Mouse (Mus musculus) neural tube, embryonic 14.5 days (tissue): ENCODE data around the gene Focad. TPM values are rescaled to one million over a fixed set of nuclear protein-coding genes. Genes with fewer than 3 reads are reported as not detected.

ENCODE experiments used
- ATAC-seq: fragments of 200-750 bp; cut with Nextera tagmentation; 2 replicates; pipeline ENCODE4 v1.8.0; 2017; ENCODE audit warnings: low read depth, mild to moderate bottlenecking, moderate TSS enrichment, moderate library complexity
- H3K27ac ChIP-seq: fragments of 300-500 bp; sonication (generic); 2 replicates; pipeline ENCODE4 v1.5.1; 2014; ENCODE audit warnings: low read depth, mild to moderate bottlenecking, control low read depth, low read length, moderate library complexity, mixed read lengths
- H3K27me3 ChIP-seq: fragments of 300-500 bp; sonication (generic); 2 replicates; pipeline ENCODE4 v1.6.1; 2014; ENCODE audit warnings: low read length; ENCODE audit not compliant: control insufficient read depth, insufficient read depth
- H3K36me3 ChIP-seq: fragments of 300-500 bp; sonication (generic); 2 replicates; pipeline ENCODE4 v1.6.1; 2014; ENCODE audit warnings: low read length, mixed read lengths; ENCODE audit not compliant: control insufficient read depth, insufficient read depth
- H3K4me1 ChIP-seq: fragments of 300-500 bp; sonication (generic); 2 replicates; pipeline ENCODE4 v1.6.1; 2014; ENCODE audit warnings: low read length; ENCODE audit not compliant: control insufficient read depth, insufficient read depth
- H3K4me2 ChIP-seq: fragments of 300-500 bp; sonication (generic); 2 replicates; pipeline ENCODE4 v1.6.1; 2014; ENCODE audit warnings: mild to moderate bottlenecking, low read depth, low read length, control low read depth
- H3K4me3 ChIP-seq: fragments of 300-500 bp; sonication (generic); 2 replicates; pipeline ENCODE4 v1.5.1; 2014; ENCODE audit warnings: low read depth, low read length, control low read depth, mixed read lengths
- H3K9ac ChIP-seq: fragments of 300-500 bp; sonication (generic); replicated peaks from 2 replicates; pipeline ENCODE4 v1.6.1; 2014; ENCODE audit warnings: low read depth, mild to moderate bottlenecking, control low read depth, low read length, mixed read lengths
- H3K9me3 ChIP-seq: fragments of 300-500 bp; sonication (generic); 2 replicates; pipeline ENCODE4 v1.6.1; 2016; ENCODE audit warnings: low read length; ENCODE audit not compliant: control insufficient read depth
- WGBS: fragments of 180-500 bp; shearing (Covaris S2); extraction: QIAGEN DNeasy Blood & Tissue Kit; methylation state at CpG from one replicate; pipeline ENCODE4 v1.1.7; 2014; 5-methylcytosine and 5-hydroxymethylcytosine counted together
- polyA plus RNA-seq: library from polyadenylated mRNA; unstranded; fragments of >200 nt; fragmentation: Nextera tagmentation; extraction: Ambion mirVana; gene quantifications from 2 replicates; pipeline ENCODE4 v1.2.1, GENCODE M21; 2014

The Focad gene
- polyA plus RNA-seq, 1 experiment from 2014 or later = 23.5 TPM

DNA sequence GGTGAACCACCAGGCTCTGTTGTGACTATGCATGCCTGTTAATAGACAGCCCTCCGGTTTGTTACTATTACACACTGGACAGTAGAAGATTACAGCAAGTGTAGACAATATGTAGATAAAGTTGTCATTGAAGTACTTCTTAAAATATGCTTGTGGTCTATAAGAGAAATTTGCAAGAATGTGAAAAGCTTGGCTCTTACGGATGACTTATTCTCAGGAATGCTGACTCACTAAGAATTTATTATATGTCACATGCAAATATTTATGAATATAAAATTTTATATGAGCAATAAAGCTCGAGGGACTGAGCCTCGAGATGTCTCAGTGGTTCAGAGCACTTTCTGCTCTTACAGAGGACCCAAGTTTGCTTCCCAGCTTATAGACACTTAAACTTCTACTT is 240.1 kb downstream of the Focad start:
- ATAC-seq = no peak
- H3K4me3 ChIP-seq = no peak overlapping the region
- no peaks in the 10 kb centered on the region for H3K4me1 ChIP-seq
- no peak overlapping the region for H3K9ac ChIP-seq
- H3K36me3 ChIP-seq = no peaks in the 10 kb centered on the region
- 81% methylated on average over 4 of the region's 4 CpGs for WGBS
- no peak overlapping the region for H3K4me2 ChIP-seq
- H3K27ac ChIP-seq = no peak overlapping the region
- H3K9me3 ChIP-seq = no peaks in the 10 kb centered on the region
- H3K27me3 ChIP-seq = no peaks in the 10 kb centered on the region

DNA sequence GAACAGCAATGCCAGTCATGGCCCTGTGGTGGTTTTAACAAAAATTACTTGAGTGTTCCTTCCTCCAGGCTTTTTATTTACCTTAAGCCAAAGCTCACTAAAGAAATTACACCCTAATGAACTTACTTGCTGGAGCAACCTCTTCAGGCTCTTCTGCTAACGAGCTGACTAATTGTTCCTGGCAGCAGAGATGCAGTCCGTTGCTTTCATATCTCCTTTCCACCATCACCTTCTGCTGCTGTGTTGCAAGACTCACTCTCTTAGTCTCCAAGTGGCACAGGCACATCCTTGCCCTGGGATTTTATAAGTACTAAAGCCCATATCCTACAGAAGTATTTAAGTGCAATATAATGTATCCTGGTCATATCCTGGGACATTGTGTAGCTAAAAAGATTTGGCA is 242.3 kb downstream of the Focad start:
- 50% methylated on average over 2 of the region's 2 CpGs for WGBS
- no peak for ATAC-seq

DNA sequence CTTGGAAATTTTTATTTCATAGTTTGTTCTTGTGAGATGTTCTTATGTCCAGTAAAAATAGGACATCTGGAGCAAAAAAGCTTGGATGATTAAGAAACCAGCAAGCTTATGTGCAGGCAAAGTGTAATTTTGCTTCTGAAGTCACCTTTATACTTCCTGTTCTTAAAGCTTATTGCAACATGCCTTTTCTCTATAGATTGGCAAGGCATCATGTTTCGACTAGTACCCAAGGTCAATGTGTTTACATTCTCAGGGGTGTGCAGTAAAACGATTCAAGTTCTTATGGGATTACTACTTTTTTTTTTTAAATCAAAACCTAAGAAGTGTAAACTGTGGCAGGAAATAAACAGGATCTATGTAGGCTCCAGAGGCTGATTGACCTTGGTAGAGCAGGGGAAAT is 242.9 kb downstream of the Focad start:
- Histone ChIP-seq H3K9ac (no peak overlapping the region), H3K4me1 (no peaks in the 10 kb centered on the region), H3K4me3 (no peak overlapping the region), H3K36me3 (no peaks in the 10 kb centered on the region), H3K9me3 (no peaks in the 10 kb centered on the region), H3K4me2 (no peak overlapping the region), H3K27ac (no peak overlapping the region), H3K27me3 (no peaks in the 10 kb centered on the region)
- WGBS = 83% methylated on average over 2 of the region's 2 CpGs
- no peak for ATAC-seq

More for the DNA sequence above, 242.3 kb downstream of the Focad start:
- Histone ChIP-seq H3K27me3 (no peaks in the 10 kb centered on the region), H3K4me3 (no peak overlapping the region), H3K36me3 (no peaks in the 10 kb centered on the region), H3K9me3 (no peaks in the 10 kb centered on the region), H3K9ac (no peak overlapping the region), H3K27ac (no peak overlapping the region), H3K4me1 (no peaks in the 10 kb centered on the region), H3K4me2 (no peak overlapping the region)

DNA sequence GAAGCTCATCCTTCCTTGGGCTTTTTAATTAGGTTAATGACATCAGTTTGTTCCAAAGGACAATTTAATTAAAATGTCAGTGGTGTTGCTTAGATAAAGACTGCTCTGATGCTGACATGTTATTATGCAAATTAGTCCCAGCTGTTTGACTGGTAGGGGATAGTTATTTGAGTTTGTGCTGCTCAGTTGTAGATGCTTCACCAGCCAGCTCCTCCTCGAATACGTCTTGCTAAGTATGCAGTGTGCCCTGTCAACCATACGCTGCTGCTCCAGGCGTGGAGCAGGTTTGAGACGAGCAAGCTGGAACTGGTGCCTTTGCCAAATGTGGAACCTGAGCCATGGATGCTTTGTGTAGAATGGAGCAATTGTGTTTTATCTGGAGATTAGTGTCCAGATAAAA is 243.7 kb downstream of the Focad start:
- no peak overlapping the region; the same call in 1 of the 2 replicates for H3K27ac ChIP-seq
- no peak overlapping the region for H3K4me3 ChIP-seq
- WGBS = 43% methylated on average over 5 of the region's 5 CpGs
- no peak overlapping the region for H3K9ac ChIP-seq
- no peak overlapping the region for H3K4me2 ChIP-seq
- H3K4me1 ChIP-seq = no peaks in the 10 kb centered on the region
- H3K27me3 ChIP-seq = no peaks in the 10 kb centered on the region
- peak; percentile 88 for ATAC-seq
- no peaks in the 10 kb centered on the region for H3K36me3 ChIP-seq
- no peaks in the 10 kb centered on the region for H3K9me3 ChIP-seq

DNA sequence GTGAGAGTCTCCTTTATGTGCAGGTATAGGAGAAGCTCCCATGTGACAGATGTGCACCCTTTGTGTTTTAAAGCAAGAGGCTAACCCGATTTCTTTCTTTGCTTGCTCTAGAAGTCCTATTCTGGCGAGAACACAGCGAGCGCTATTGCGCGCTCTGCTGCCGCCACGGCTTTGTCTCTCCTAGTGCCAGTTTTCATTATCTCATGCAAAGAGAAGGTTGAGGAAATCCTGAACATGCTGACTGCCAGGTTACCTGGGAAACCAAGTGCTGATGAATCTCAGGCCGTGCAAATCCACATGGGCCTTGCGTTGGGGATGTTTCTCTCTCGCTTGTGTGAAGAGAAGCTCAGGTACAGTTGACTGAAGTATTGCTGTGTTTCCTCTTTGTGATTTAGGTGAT is 250.0 kb downstream of the Focad start:
- Histone ChIP-seq H3K27ac (no peak overlapping the region), H3K36me3 (no peaks in the 10 kb centered on the region), H3K4me3 (no peak overlapping the region), H3K27me3 (no peaks in the 10 kb centered on the region), H3K4me1 (no peaks in the 10 kb centered on the region), H3K9ac (no peak overlapping the region), H3K4me2 (no peak overlapping the region), H3K9me3 (no peaks in the 10 kb centered on the region)
- ATAC-seq = peak; percentile 71
- 61% methylated on average over 11 of the region's 11 CpGs for WGBS

DNA sequence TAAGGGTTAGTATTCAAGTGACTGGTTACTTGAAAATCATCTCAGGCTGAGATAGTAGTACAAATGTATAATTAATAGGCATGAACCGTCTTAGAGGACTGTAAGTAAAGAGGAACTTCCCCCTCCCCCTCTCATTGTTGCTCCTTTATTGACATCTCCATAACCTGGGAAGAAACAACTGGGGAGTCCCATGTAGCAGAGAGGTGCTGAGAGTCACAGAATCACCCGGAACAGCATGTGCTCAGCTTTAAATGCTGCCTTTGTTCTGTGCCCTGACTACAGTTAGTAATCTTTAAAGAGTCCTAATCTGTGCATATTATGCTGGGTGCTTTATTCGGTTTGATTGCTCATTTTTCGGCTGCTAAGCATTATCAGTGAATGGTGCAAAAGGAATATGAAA is 250.6 kb downstream of the Focad start:
- no peaks in the 10 kb centered on the region for H3K4me1 ChIP-seq
- no peak overlapping the region for H3K4me2 ChIP-seq
- no peak overlapping the region for H3K27ac ChIP-seq
- no peaks in the 10 kb centered on the region for H3K36me3 ChIP-seq
- H3K4me3 ChIP-seq = no peak overlapping the region
- no peak for ATAC-seq
- H3K9me3 ChIP-seq = no peaks in the 10 kb centered on the region
- no peaks in the 10 kb centered on the region for H3K27me3 ChIP-seq
- WGBS = 64% methylated on average over 4 of the region's 4 CpGs
- H3K9ac ChIP-seq = no peak overlapping the region

DNA sequence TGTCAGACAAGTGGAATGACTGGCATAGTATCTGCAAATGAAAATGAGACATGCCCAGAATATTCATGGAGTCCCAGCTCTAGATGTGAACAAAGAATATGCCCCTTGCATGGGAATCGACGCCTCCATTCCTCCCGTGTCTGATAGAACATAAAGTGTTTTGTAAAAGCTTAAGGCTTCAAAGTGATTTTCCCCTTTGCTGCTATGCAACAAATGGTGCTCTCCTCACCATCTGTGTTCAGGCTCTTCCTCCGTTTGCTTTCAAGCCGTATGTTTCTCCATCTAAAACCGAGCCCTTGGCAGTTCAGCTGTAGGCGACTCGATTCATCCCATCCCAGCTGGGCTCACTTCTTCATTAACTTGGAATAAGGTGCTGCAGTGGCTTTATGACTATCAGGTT is 251.5 kb downstream of the Focad start:
- no peak overlapping the region for H3K27ac ChIP-seq
- 74% methylated on average over 8 of the region's 8 CpGs for WGBS

DNA sequence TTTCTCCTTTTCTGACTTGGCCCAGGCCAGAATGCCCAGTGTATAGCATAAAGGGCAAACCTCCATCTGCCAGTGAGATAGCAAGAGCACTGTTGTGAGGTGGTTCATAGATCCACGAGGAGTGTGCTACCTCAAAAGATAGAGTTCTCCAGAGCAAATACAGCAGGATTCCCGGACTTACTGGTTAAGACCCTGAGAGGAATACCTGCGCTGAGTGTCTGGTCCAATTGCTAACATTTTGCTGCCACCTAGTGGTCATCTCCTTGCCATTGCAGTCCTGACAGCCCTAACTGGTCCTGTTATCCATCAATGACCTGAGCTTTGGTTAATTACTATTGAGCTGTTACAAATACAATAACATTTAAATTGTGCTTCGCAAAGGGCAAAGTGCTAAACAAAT is 256.5 kb downstream of the Focad start:
- Histone ChIP-seq H3K36me3 (no peaks in the 10 kb centered on the region), H3K27me3 (no peaks in the 10 kb centered on the region), H3K9me3 (no peaks in the 10 kb centered on the region), H3K9ac (no peak overlapping the region), H3K4me2 (no peak overlapping the region), H3K27ac (no peak overlapping the region), H3K4me1 (no peaks in the 10 kb centered on the region), H3K4me3 (no peak overlapping the region)
- under 1% methylated on average over 4 of the region's 4 CpGs for WGBS
- ATAC-seq = peak; percentile 94

More for the DNA sequence above, 251.5 kb downstream of the Focad start:
- Histone ChIP-seq H3K36me3 (no peaks in the 10 kb centered on the region), H3K9ac (no peak overlapping the region), H3K4me3 (no peak overlapping the region), H3K4me1 (no peaks in the 10 kb centered on the region), H3K4me2 (no peak overlapping the region), H3K27me3 (no peaks in the 10 kb centered on the region), H3K9me3 (no peaks in the 10 kb centered on the region)
- ATAC-seq = no peak

DNA sequence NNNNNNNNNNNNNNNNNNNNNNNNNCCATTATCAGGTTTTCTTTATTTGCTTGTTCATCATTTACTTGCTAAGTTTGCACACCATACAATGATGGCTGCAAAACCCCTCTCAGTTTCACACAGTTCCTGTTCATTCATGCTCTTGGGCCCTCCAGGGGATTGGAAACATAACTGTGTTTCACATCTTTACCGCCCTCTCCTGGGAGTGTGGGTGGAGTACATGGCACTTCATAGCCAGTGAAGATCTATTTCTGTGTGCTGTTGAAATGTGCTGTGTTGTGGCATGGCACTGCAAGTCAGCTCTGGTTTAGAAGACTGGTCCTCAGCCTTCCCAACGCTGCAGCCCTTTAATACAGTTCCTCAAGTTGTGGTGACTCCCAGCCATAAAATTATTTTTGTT is 262.2 kb downstream of the Focad start:
- ATAC-seq = no peak
- no peaks in the 10 kb centered on the region for H3K27me3 ChIP-seq
- H3K36me3 ChIP-seq = no peaks in the 10 kb centered on the region
- H3K4me1 ChIP-seq = no peaks in the 10 kb centered on the region
- H3K4me3 ChIP-seq = no peak overlapping the region
- H3K9ac ChIP-seq = no peak overlapping the region
- no peak overlapping the region for H3K27ac ChIP-seq
- H3K9me3 ChIP-seq = no peaks in the 10 kb centered on the region
- no peak overlapping the region for H3K4me2 ChIP-seq
- WGBS = 77% methylated on average over 2 of the region's 2 CpGs

DNA sequence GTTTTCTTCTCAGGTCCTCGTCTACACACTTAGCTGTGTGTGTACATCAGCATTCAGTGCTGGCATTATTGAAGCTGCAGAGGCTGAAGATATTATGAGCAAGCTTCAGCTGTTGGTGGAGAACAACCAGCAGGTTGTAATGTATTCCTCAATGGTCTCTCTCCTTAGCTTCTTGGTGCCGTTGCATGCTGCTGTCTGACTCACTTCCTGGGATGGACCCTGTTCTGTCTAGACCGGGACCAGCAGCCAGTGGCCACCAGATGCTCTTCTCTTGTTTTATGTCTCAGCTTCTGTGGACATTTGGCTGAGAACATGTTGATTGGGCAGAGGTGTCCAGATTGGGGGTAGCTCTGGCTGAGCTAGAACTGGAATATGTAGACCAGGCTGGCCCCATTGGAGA is 263.0 kb downstream of the Focad start:
- H3K9ac ChIP-seq = no peak overlapping the region
- H3K4me3 ChIP-seq = no peak overlapping the region
- ATAC-seq = no peak
- no peaks in the 10 kb centered on the region for H3K36me3 ChIP-seq
- H3K27ac ChIP-seq = no peak overlapping the region
- H3K9me3 ChIP-seq = no peaks in the 10 kb centered on the region
- no peak overlapping the region for H3K4me2 ChIP-seq
- H3K27me3 ChIP-seq = no peaks in the 10 kb centered on the region
- WGBS = 81% methylated on average over 3 of the region's 3 CpGs
- no peaks in the 10 kb centered on the region for H3K4me1 ChIP-seq
